Mouse (Mus musculus) midbrain, postnatal 0 days (tissue): ENCODE results near the gene Scarb2. TPM values are rescaled to one million over a fixed set of nuclear protein-coding genes. Genes with fewer than 3 reads are reported as not detected.

Experiments used
- ATAC-seq: fragments of 200-750 bp; cut with Nextera tagmentation; 2 replicates; pipeline ENCODE4 v1.8.0; 2017; ENCODE audit warnings: moderate number of reproducible peaks, mild to moderate bottlenecking, moderate TSS enrichment, moderate library complexity; ENCODE audit not compliant: low FRiP score
- DNase-seq: peaks from one replicate; pipeline ENCODE4 v3.0.0-alpha.2; 2015; ENCODE audit warnings: low spot score
- H3K27ac ChIP-seq: fragments of 300-500 bp; sonication (generic); 2 replicates; pipeline ENCODE4 v1.5.1; 2014; ENCODE audit warnings: low read depth, mild to moderate bottlenecking, low read length, mixed read lengths
- H3K27me3 ChIP-seq: fragments of 300-500 bp; sonication (generic); 2 replicates; pipeline ENCODE4 v1.6.1; 2014; ENCODE audit warnings: low read length, control low read depth, mixed read lengths; ENCODE audit not compliant: insufficient read depth
- H3K36me3 ChIP-seq: fragments of 300-500 bp; sonication (generic); 2 replicates; pipeline ENCODE4 v1.6.1; 2014; ENCODE audit warnings: low read length, control low read depth, mixed read lengths; ENCODE audit not compliant: insufficient read depth
- H3K4me1 ChIP-seq: fragments of 300-500 bp; sonication (generic); 2 replicates; pipeline ENCODE4 v1.6.1; 2014; ENCODE audit warnings: mild to moderate bottlenecking, control low read depth, antibody characterized with exemption, low read length, mixed read lengths; ENCODE audit not compliant: insufficient read depth
- H3K4me2 ChIP-seq: fragments of 300-500 bp; sonication (generic); 2 replicates; pipeline ENCODE4 v1.6.1; 2014; ENCODE audit warnings: low read depth, mild to moderate bottlenecking, low read length, mixed read lengths; ENCODE audit not compliant: poor library complexity, severe bottlenecking
- H3K4me3 ChIP-seq: fragments of 300-500 bp; sonication (generic); 2 replicates; pipeline ENCODE4 v1.5.1; 2014; ENCODE audit warnings: low read depth, mild to moderate bottlenecking, low read length, moderate library complexity
- H3K9ac ChIP-seq: fragments of 300-500 bp; sonication (generic); replicated peaks from 2 replicates; pipeline ENCODE4 v1.6.1; 2014; ENCODE audit warnings: mild to moderate bottlenecking, low read length, moderate library complexity, mixed read lengths; ENCODE audit not compliant: poor library complexity, severe bottlenecking
- H3K9me3 ChIP-seq: fragments of 300-500 bp; sonication (generic); 2 replicates; pipeline ENCODE4 v1.6.1; 2016; ENCODE audit warnings: low read length, control low read depth
- CTCF ChIP-seq: IDR thresholded peaks from 2 replicates; pipeline ENCODE4 v1.5.1; 2016; ENCODE audit warnings: antibody characterized with exemption, mild to moderate bottlenecking
- WGBS: fragments of 180-500 bp; shearing (Covaris S2); extraction: QIAGEN DNeasy Blood & Tissue Kit; methylation state at CpG from one replicate; pipeline ENCODE4 v1.1.7; 2014; 5-methylcytosine and 5-hydroxymethylcytosine counted together
- polyA plus RNA-seq: library from polyadenylated mRNA; unstranded; fragments of >200 nt; fragmentation: Nextera tagmentation; extraction: Ambion mirVana; gene quantifications from 2 replicates; pipeline ENCODE4 v1.2.1, GENCODE M21; 2015
- total RNA-seq: library from RNA; depleted of rRNA; stranded (reverse); fragments of >200 nt; gene quantifications from 2 replicates; pipeline ENCODE4 v1.2.3, GENCODE M21; 2014

Scarb2 gene
- total and polyA plus RNA-seq, 2 experiments from 2014 or later: 25.3 to 139 TPM

GRCm38 (mm10) chr5:92445016-92445415 is 61.6 kb downstream of the Scarb2 start:
- H3K27ac ChIP-seq: no peak overlapping the region
- 94% methylated on average over 2 of the region's 2 CpGs for WGBS
- H3K4me2 ChIP-seq: no peak overlapping the region
- no peaks in the 10 kb centered on the region for H3K9me3 ChIP-seq
- ATAC-seq (no peak), DNase-seq (no peak)
- H3K27me3 ChIP-seq: no peaks in the 10 kb centered on the region
- H3K36me3 ChIP-seq: peaks cover 52% of the 10 kb centered on the region
- H3K4me3 ChIP-seq: no peak overlapping the region
- no peak overlapping the region for H3K9ac ChIP-seq
- no peak for TF ChIP-seq CTCF
- H3K4me1 ChIP-seq: no peaks in the 10 kb centered on the region

GRCm38 (mm10) chr5:92442914-92443313 is 63.7 kb downstream of the Scarb2 start:
- TF ChIP-seq CTCF: no peak
- ATAC-seq: no peak

GRCm38 (mm10) chr5:92441494-92441893 is 65.1 kb downstream of the Scarb2 start:
- no peak overlapping the region for H3K27ac ChIP-seq
- 86% methylated on average over 5 of the region's 5 CpGs for WGBS
- no peak overlapping the region for H3K4me2 ChIP-seq
- ATAC-seq: no peak
- H3K9ac ChIP-seq: no peak overlapping the region
- H3K36me3 ChIP-seq: peaks cover 23% of the 10 kb centered on the region
- no peak for DNase-seq
- H3K9me3 ChIP-seq: no peaks in the 10 kb centered on the region
- H3K4me3 ChIP-seq: no peak overlapping the region
- H3K27me3 ChIP-seq: no peaks in the 10 kb centered on the region
- no peak for TF ChIP-seq CTCF
- H3K4me1 ChIP-seq: no peaks in the 10 kb centered on the region

More at GRCm38 (mm10) chr5:92442914-92443313, 63.7 kb downstream of the Scarb2 start:
- Histone ChIP-seq H3K4me3 (no peak overlapping the region), H3K27ac (no peak overlapping the region), H3K36me3 (peaks cover 37% of the 10 kb centered on the region), H3K27me3 (no peaks in the 10 kb centered on the region), H3K4me2 (no peak overlapping the region), H3K4me1 (no peaks in the 10 kb centered on the region), H3K9ac (no peak overlapping the region), H3K9me3 (no peaks in the 10 kb centered on the region)
- no peak for DNase-seq
- WGBS: 95% methylated on average over 7 of the region's 7 CpGs

GRCm38 (mm10) chr5:92438540-92438939 is 68.1 kb downstream of the Scarb2 start:
- no peak for ATAC-seq
- H3K36me3 ChIP-seq: peaks cover under 1% of the 10 kb centered on the region
- no peak overlapping the region for H3K9ac ChIP-seq
- H3K27me3 ChIP-seq: no peaks in the 10 kb centered on the region
- DNase-seq: no peak
- 93% methylated on average over 8 of the region's 8 CpGs for WGBS
- H3K27ac ChIP-seq: no peak overlapping the region
- H3K4me1 ChIP-seq: no peaks in the 10 kb centered on the region; the same call in 1 of the 2 replicates
- H3K9me3 ChIP-seq: no peaks in the 10 kb centered on the region
- H3K4me3 ChIP-seq: no peak overlapping the region
- TF ChIP-seq CTCF: no peak
- no peak overlapping the region for H3K4me2 ChIP-seq

GRCm38 (mm10) chr5:92435025-92435584 is 71.5 kb downstream of the Scarb2 start, which contains the start of gene Nup54:
Nup54 (minus strand) TSS chr5:92435219.
- Histone ChIP-seq H3K27ac (peak within 1 kb of the TSS; percentile 76), H3K36me3 (no peaks in the 10 kb centered on the region), H3K9ac (peak within 1 kb of the TSS; percentile 91), H3K27me3 (no peaks in the 10 kb centered on the region), H3K4me3 (peak within 1 kb of the TSS; percentile 97), H3K9me3 (no peaks in the 10 kb centered on the region), H3K4me2 (peak within 1 kb of the TSS; percentile 91), H3K4me1 (no peaks in the 10 kb centered on the region; the same call in 1 of the 2 replicates)
- TF ChIP-seq CTCF: no peak
- DNase-seq (peak; percentile 98), ATAC-seq (peak; percentile 99)
- WGBS: under 1% methylated on average over 34 of the region's 34 CpGs

GRCm38 (mm10) chr5:92434571-92434985 is 72.1 kb downstream of the Scarb2 start:
- H3K4me2 ChIP-seq: peak overlapping the region; percentile 91
- WGBS: under 1% methylated on average over 31 of the region's 39 CpGs
- no peak for TF ChIP-seq CTCF

More at GRCm38 (mm10) chr5:92434571-92434985, 72.1 kb downstream of the Scarb2 start:
- Histone ChIP-seq H3K9me3 (no peaks in the 10 kb centered on the region), H3K36me3 (no peaks in the 10 kb centered on the region), H3K27me3 (no peaks in the 10 kb centered on the region), H3K27ac (peak overlapping the region; percentile 76), H3K9ac (peak overlapping the region; percentile 91), H3K4me1 (no peaks in the 10 kb centered on the region; the same call in 1 of the 2 replicates), H3K4me3 (peak overlapping the region; percentile 97)
- ATAC-seq (peak; percentile 53), DNase-seq (peak; percentile 12)
